Mouse (Mus musculus) CD4-positive, CD25-positive, alpha-beta regulatory T cell, adult 2 months (primary cell): ENCODE measurements at regions not wholly inside any gene's neighbourhood (a gene's known extent, or its start where the extent isn't known, plus 50 kb on each side); places are given as distances from the start of the nearest gene placed in this dataset.

ENCODE experiments used
- DNase-seq: peaks from one replicate; pipeline ENCODE4 v3.0.0-alpha.2; 2012; ENCODE audit warnings: low read depth, low spot score

GRCm38 (mm10) chr6:116767738-116768522 is 51.2 kb upstream of the Tmem72 start:
- peak; percentile 45 for DNase-seq

- DNase-seq, result no peak
These were observed 58.4 kb upstream of the Tmem72 start for GRCm38 (mm10) chr6:116774954-116775675.

- no peak for DNase-seq
These were observed 70.0 kb upstream of the Tmem72 start for GRCm38 (mm10) chr6:116786553-116787335.

- no peak for DNase-seq
These were observed 76.7 kb upstream of the Tmem72 start for GRCm38 (mm10) chr6:116793321-116793960.

- DNase-seq, result no peak
These were observed 77.2 kb upstream of the Tmem72 start for GRCm38 (mm10) chr6:116793961-116794336.

GRCm38 (mm10) chr6:116821215-116821912 is 104.7 kb upstream of the Tmem72 start:
- no peak for DNase-seq

GRCm38 (mm10) chr6:116822605-116823004 is 105.9 kb upstream of the Tmem72 start:
- no peak for DNase-seq

- DNase-seq, result no peak
These were observed 108.9 kb upstream of the Tmem72 start for GRCm38 (mm10) chr6:116825628-116826027.

GRCm38 (mm10) chr6:116829341-116829740 is 112.6 kb upstream of the Tmem72 start:
- no peak for DNase-seq

- no peak for DNase-seq
These were observed 129.5 kb upstream of the Tmem72 start for GRCm38 (mm10) chr6:116845990-116846862.

GRCm38 (mm10) chr6:116848538-116849093 is 131.9 kb upstream of the Tmem72 start:
- DNase-seq, result no peak

GRCm38 (mm10) chr6:116854029-116854428 is 137.3 kb upstream of the Tmem72 start:
- DNase-seq, result no peak

GRCm38 (mm10) chr6:116856093-116856492 is 139.4 kb upstream of the Tmem72 start:
- DNase-seq, result no peak

GRCm38 (mm10) chr6:116856917-116857491 is 140.3 kb upstream of the Tmem72 start:
- DNase-seq, result no peak

- no peak for DNase-seq
These were observed 146.4 kb upstream of the Tmem72 start for GRCm38 (mm10) chr6:116863130-116863529.

- no peak for DNase-seq
These were observed 146.9 kb upstream of the Tmem72 start for GRCm38 (mm10) chr6:116863626-116864025.

- no peak for DNase-seq
These were observed 176.6 kb upstream of the Tmem72 start for GRCm38 (mm10) chr6:116893299-116893698.

- DNase-seq, result no peak
These were observed 177.5 kb upstream of the Tmem72 start for GRCm38 (mm10) chr6:116894252-116894651.

GRCm38 (mm10) chr6:116895114-116895513 is 178.4 kb upstream of the Tmem72 start:
- DNase-seq, result no peak
